Mouse (Mus musculus) lung, adult 10 weeks (tissue): ENCODE results near the gene Sgpl1. TPM values are rescaled to one million over a fixed set of nuclear protein-coding genes. Genes with fewer than 3 reads are reported as not detected.

ENCODE experiments used
- polyA plus RNA-seq: library from polyadenylated mRNA; stranded (reverse); fragments of 350-450 nt; fragmentation: Illumina TruSeq; extraction: RNeasy Lipid Tissue Mini Kit (QIAGEN cat#74804); gene quantifications from one replicate; pipeline ENCODE4 v1.2.3, GENCODE M21; 2014; ENCODE audit warnings: low read depth, low replicate concordance; ENCODE audit not compliant: insufficient read depth

The Sgpl1 gene
- 22.7 TPM for polyA plus RNA-seq

GRCm38 (mm10) chr10:61147157-61148040, at the start of gene Sgpl1:
Gene Sgpl1, minus strand, starts transcription at chr10:61147703.

GRCm38 (mm10) chr10:61171654-61172053, 24.2 kb upstream of the Sgpl1 start, which contains the start of gene Tbata:
Gene Tbata, plus strand, starts transcription at chr10:61171954.

GRCm38 (mm10) chr10:61089170-61090142, 58.0 kb downstream of the Sgpl1 start, which contains the start of gene Pcbd1:
Gene Pcbd1, plus strand, starts transcription at chr10:61089331.

Other genes starting within 250 kb of the Sgpl1 start
- 16.5 TPM for gene Pcbd1, start 58.4 kb downstream of the Sgpl1 start, polyA plus RNA-seq
- gene Tbata, start 24.3 kb upstream of the Sgpl1 start, polyA plus RNA-seq, result 2.2 TPM
- 0.91 TPM for gene Adamts14, start 125.7 kb upstream of the Sgpl1 start, polyA plus RNA-seq
- 2.9 TPM for gene Prf1, start 150.1 kb upstream of the Sgpl1 start, polyA plus RNA-seq
- 24.6 TPM for gene Pald1, start 235.8 kb upstream of the Sgpl1 start, polyA plus RNA-seq